Mouse (Mus musculus) kidney, adult 18-20 months (tissue): ENCODE measurements around the gene Sgms1.
"Not testable (repeated sequence)": the region's sequence is repeated elsewhere in the genome, so short reads cannot be mapped to it uniquely, and the experiment has no call there.

Source experiments
- DNase-seq: peaks from one replicate; pipeline ENCODE4 v3.0.0; 2021

Gene Sgms1

DNA sequence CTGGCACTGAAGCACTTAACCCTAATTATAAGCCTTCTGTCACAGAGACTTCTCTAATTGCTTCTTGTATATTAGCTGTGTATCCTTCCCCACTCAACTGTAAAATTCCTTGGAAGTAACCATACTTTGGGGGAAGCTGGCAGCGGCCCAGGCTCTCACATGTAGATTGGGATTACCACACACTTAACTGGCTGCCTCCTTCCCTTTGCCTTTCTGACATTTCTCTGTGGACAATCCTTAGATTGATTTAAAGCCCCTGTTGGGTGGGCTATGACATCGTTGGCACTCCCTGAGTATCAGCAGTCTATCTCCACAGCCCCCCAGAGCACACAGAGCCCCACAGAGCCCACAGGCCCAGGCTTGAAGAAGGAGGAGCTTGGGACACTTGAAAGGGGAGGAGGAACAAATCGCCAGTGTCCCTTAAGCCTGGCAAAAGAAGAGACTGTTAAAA is 8.0 kb downstream of the Sgms1 start:
- DNase-seq: no peak

DNA sequence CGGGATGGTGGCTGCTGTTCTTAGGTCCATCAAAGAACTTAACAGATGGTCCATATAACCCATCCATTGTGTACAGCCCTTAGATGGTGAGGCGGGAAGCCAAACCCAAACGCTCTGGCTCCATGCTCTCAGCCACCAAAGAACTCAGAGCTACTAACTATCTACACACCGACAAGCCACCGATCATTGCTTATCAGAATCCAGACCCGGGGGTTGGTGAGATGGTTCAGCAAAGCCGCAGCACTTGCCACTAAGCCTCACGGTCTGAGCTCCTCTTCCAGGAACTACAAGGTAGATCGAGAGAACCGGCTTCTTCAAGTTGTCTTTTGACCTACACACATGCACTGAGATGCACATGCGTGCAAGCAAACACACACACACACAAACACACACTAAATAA is 8.8 kb downstream of the Sgms1 start:
- DNase-seq: no peak

DNA sequence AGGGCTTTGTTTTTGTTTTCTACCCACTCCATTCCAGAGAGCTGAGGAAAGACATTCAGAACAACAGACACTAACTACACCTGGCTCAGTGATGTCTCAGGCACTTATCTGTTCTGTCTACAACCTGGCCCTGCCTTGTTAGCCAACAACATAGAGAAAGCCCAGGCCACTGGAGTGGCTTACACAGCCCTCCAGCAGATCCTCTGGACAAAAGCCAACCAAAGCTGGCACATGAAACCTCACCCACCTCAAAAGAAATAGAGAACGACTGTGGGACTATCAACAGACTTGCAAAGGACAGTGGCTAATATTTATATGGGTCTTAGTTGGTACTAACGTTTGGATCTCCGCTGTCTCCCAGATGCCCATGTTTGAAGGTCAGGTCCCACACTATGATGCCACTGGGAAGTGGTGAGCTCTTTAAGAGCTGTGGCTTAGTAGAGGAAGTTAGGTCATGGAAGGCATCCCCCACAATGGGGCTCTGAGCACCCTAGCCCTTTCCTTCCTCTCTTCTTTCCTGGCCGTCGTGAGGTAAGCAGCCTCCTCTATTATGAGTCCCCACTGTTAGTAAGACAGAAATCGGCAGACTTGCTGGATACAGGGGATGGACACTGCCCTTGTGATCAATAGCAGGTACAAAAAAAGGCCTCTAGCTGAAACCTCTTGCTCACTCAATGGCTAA is 10.1 kb downstream of the Sgms1 start:
- no peak for DNase-seq

DNA sequence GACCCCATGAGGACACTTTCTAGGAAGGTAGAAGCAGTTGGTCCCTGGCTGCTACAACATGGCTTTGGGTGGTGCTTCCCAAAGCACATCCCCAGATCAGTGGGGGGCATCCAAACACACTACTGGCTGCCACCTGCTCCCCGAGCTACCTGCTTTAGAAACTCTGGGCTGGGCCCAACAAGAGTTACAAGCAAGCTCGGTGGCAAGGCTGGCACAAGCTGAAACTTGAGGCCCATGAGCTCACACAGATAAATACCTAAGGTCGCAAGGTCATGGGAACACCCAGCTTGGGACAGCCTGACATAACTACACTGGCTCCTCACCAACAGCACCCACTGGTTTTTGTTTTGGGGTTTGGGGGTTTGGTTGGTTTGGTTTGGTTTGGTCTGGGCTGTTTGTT is 10.9 kb downstream of the Sgms1 start:
- DNase-seq: no peak

DNA sequence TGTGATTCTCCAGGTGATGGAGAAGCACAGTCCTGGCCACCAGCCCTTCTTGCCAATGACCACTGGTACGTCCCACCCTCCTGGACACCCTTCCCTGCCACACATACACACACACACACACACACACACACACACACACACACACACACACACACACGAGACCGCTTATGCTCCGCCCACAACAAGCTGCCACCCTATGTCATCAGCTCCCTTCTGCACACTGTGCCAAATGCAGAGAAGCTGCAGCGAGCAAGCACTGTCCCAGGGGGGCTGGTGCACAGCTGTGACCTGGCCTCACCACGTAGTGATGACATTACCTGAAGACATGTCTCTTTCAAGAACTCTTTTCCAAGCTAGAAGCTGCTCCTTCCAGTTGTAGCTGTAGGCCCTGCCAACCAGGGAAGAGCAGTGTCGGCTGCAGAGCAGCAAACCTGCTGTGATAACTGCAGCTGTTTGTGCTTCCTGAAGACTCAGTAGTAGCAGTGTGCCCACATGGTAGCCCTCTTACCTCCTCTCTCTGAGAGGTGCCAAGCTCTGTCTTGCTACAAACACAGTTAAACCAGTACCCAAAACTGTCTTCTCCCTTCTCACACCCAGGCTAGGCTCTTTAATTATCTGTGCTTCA is 11.7 kb downstream of the Sgms1 start:
- DNase-seq: no peak

DNA sequence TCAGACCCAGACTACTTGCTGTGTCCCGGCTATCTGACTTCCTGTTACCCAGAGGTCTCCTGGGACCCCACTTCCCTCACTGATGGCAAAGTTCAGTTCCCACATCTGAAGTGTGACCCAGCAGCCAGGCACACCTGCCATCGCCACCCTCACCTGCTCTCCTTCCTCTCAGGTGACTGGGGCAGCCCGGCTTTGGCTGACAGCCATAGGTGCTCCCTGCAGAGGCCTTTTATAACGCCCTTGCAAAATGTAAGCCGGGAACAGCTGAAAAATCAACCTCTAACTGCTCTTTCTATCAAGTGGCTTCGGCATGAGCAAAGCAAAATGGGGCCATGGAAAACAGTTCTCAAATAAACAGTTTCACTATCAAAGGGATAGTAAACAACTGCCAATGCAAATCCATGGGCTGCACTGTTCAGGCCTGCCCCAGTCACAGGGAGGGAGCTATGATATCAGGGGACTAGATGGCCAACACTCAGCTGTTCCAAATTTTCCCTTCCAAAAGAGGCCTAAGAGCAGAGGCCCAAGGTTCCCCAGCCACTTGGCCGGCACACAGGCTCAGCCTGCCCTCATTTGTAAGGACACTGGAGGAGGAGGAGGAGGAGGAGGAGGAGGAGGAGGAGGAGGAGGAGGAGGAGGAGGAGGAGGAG is 12.5 kb downstream of the Sgms1 start:
- DNase-seq: no peak

DNA sequence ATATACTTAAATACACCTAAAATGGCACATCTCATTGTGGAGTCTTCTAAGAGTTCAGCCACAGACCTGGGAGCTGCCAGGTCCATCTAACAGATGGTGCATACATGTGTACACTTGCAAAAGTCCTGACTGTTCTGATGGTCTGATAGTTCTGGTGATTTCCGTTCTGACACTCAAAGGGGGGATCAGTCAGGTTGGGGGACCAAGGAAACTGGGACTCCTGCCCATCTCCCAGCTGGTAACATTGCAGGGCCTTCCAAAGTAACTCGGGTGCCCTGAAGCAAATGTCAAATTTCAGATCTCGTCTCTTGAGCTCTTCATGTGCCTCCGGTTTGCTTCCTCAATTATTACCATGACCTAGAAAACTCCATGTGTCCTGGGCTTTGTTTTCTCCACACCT is 13.5 kb downstream of the Sgms1 start:
- DNase-seq: no peak

DNA sequence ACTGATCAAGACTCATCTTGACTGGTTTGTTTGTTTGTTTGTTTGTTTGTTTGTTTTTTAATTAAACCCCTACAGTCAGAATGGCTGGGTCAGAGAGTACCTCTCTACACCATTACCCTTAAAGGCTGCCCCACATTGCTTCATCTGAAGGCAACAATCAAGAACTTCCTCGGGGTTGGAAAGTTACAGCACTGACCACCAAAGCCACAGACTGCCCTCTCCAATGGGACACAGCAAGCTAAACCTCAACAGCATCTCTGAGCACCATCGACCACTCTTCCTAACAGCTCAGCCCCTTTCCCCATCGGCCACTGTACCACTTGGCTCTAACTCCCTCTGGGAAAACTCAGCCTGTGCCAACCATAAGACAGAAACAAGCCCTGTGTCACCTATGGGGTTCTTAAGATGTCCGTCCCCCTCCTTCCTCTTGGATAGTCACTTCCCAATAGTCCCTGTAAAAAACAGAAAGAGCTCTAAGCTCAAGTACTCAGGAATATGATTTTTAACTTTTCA is 14.0 kb downstream of the Sgms1 start:
- DNase-seq: no peak

DNA sequence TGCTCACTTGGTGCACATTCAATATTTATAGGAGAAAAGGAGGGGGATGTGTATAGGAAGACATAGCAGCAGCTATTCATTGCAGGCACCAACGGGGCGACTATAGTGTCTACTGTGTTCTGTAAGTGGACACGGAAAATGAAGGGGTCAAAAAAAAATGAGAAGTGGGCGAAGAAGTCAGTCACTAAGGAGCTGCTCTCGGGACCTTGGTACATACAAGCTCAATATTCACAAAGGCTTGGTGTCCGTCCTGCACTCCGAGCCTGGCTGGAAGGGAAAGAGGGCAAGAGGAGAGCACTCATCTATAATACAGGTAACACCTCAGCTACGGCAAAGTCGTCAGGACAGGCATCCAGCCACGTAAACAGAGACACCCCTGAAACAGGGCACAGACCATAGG is 14.8 kb downstream of the Sgms1 start:
- no peak for DNase-seq

DNA sequence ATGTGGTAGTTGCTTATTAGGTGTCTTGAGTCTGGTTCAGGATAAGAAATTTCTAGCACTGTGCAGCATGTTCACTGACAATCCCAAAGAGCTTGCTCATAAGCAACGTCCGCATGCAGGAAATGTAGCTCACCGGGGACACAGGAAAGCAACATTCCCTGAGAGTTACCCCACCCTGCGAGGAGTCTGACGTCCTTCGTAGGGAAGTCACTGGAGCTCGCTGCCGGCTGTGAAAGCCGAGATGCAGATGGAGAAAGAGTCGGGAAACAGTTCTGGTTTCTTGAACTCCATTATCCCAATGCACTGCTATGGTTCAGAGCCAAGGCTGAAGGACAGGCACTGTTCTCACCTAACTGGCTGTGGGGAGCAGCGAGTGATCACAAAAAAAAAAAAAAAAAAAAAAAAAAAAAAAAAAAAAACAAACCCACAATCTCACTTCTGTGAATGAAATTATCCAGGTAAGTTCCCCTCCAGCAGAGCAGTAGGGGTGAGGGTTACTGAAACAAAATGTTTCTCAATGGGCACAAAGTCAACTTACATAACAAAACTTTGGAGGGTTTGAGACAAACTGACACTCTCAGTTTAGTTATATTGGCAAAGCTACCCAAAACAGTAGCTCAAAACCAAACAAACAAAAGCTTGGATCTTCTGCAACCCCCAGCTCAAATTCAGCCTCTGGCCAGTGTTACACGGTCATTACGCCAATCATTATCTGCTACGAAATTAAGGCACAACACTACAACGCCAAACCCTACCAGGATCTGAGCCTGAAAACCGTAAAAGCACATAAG is 15.5 kb downstream of the Sgms1 start:
- DNase-seq: peak; percentile 47

DNA sequence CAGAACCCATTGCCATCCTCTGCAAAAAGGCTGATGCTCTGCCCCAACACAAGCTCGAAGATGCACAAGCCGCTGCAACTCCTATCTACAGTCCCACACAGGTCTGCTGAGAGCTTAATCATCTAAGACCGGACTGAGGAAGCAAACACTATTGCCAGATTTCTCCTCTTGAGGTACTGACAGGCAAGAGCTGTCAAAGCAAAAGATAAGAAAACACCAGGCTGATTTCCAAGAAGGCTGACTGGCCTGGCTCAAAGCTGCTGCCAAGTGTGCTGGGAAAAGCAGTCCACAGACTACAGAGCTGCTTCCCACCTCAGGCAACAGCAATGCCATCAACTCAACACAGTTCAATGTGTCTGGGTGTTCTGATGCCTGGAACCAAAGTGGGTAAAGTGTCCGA is 17.1 kb downstream of the Sgms1 start:
- DNase-seq: no peak

DNA sequence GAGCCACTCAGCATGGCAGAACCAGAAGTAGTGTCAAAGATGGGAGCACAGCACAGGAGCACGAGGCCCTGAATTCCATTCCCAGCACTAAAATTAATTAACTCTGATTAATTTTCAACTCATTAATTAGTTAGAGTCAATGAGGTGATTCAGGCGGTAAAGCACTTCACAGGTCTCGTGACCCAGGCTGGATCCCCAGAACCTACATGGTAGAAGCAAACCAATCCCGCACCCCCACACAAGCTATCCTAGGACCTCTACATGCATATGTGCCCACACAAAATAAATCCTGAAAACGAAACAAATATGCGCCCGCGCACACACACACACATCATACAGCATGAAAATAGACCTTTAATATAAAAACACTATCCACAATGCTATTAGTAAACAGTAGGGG is 22.2 kb downstream of the Sgms1 start:
- no peak for DNase-seq

DNA sequence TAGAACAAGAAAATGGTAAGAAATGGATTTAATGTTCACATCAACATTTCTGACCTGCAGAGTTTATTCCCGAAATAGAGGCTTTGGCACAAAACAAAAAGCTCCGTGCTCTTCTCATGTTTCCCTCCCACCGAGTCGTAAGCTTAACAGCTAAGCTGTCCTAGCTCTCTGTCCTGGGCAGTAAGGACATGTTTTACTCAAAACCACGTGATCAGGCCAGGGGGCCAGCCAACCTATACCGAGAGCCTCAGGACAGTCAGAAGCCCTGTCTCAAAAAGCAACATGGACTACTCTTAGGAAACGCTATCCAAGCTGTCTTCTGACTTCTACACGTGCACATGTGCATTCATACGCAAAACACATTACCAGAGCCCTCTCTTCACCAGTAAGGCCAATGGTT is 23.1 kb downstream of the Sgms1 start:
- no peak for DNase-seq

DNA sequence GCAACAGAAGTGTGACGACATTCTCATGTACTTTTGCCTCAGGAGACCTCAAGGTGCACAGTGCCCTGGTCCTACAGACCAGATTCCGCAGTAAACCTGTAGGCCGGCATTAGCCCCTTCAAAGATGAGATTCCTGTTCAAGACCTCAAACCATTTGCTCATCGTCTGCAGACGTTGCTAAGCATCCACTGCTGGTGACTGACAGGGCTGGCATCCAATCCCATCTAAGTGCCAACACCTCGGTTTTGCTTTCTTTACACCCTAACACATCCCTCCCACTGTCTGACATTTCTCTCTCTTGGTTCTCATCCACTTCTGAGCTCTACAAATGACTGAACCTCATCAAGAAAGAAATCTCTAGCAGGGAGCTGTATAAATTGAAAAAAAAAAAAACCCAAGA is 24.4 kb downstream of the Sgms1 start:
- no peak for DNase-seq

DNA sequence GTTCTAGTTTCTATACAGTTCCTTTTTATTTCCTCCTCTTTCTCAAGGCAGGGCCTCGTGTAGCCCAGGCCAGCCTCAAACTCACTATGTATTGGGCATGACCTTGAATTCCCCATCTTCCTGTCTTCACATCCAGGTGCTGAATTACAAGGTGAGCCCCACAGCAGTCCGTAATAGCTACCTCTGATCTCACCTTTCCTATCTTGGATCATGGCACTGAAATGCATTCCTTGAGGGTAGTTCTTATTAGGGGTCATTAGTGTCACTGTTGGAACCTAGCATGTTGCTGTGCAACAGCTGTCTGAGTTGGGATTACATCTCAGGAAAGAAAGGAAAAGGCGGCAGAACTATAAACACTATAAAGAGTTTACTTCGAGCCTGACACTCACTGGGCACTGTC is 25.9 kb downstream of the Sgms1 start:
- peak; percentile 1 for DNase-seq

DNA sequence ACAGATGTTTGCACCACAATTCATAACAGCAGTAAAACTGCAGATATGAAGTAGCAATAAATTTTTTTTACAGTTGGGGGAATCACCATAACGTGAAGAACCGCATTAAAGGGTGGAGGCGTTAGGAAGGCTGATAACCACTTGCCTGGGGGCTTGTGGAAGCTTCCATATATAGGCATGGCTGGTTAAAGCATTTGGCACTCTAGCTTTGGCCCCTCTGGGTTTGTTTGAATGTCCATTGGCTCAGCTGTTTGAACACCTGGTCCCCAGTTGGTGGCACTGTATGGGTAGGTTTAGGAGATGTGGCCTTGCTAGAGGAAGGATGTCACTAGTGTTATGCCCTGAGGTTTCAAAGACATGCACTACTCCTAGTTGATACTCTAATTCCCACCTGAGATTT is 27.0 kb downstream of the Sgms1 start:
- DNase-seq: peak; percentile 3

DNA sequence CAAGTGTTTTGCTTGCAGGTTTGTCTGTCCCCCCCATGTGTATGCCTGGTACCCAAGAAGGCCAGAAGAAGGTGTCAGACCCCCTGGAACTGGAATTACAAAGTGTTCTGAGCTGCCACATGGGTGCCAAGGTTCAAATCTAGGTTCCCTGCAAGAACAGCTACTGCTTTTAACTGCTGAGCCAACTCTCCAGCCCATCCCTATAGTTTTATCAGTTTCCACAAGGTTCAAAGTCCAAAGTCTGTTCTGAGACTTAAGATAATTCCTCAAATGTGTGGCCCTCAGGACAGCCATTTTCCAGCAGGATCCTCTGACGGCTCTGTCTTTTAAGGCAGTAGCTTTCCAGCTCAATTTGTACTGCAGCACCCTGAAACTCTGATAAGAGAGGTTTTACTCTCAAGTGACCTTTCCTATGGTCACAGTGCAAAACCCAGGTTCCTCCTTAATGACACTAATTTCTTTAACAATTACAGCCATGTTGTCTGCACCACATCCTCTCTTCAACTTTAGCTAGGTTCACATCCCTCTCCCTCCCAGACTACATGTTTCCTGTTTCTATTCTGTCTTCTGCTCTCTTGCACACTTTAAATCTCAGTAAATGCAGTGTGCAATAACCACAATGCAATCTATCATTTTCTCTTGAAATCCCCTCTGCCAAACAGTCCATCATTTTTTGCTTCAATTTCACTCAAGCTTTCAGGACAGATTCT is 28.4 kb downstream of the Sgms1 start:
- no peak for DNase-seq

DNA sequence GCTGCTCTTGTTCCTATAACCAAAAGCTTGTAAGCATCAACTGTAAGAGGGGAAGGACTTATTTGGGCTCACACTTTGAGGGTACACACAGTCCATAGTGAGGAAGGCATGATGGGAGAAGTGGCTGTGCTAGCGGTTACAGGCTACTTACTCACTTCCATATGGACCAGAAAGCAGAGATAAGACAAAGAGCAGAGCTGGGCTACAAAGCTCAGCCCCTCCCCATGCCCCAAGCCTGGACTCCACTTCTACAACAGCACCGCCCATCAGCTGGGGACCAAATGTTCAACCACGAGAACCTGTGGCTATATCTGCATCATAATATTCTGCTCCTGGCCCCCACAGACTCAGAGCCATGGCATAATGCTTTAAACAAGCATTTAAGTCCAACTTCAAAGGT is 29.0 kb downstream of the Sgms1 start:
- DNase-seq: no peak

DNA sequence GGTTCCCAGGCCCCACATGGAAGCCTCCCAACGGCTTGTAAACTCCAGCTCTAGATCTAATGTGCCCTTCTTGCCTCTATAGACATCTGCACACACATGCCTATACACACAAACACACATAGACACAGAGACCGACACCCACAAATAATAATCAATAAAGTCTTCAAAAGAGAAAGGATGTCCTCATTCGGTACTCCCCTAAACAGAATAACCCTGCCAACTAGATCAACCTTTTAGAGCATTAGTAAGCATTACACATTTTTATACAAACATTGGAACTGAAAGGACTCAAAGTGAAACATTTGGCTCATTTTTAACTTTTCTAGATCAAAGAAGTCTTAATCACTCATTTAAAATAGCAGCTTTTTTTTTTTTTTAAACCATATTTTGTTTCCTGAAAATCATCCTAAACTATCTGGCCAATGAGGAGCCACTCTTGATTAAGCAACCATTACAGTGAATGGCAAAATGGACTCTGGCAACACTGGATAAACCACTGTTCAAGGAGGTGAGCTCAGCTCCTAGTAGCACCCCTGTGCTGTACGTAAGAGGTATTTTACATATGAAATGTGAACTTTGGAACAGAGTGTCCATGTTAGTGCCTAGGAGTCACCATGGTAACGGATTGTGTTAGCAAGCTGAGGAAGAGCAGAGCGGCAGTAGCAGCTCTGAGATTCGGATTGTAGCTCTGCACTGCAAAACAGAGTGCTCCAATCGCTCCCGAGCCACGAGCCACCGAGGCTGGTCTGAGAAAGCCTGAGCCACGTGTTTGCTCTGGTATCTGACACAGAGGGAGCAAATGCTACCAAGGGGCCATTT is 30.6 kb downstream of the Sgms1 start:
- no peak for DNase-seq

DNA sequence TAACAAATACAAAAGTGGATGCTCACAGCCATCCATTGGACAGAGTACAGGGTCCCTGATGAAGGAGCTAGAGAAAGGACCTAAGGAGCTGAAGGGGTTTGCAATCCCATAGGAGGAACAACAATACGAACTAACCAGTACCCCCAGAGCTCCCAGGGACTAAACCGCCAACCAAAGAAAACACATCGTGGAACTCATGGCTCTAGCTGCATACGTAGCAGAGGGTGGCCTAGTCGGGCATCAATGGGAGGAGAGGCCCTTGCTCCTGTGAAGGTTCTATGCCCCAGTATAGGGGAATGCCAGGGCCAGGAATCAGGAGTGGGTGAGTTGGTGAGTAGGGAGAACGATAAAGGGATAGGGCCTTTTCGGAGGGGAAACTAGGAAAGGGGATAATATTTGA is 31.5 kb downstream of the Sgms1 start:
- not testable (repeated sequence) for DNase-seq

DNA sequence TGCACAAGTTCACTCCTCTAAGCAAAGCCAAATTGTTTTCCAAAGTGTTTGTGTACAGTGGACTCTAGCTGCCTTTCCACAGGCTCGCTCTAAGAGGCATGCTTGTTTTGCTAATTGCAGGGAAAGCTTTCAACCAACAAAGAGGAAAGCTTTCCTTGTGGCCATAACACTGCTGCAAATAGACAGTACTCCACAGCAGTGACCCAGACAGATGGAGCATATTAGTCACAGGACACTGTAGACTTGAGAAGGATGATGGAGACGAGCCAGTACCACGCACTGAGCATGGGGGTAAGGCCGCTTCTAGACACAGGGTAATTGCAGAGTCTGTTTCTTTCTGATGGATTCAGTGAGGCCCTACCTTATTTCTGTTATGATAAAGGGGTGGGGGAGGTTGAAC is 33.3 kb downstream of the Sgms1 start:
- DNase-seq: no peak

DNA sequence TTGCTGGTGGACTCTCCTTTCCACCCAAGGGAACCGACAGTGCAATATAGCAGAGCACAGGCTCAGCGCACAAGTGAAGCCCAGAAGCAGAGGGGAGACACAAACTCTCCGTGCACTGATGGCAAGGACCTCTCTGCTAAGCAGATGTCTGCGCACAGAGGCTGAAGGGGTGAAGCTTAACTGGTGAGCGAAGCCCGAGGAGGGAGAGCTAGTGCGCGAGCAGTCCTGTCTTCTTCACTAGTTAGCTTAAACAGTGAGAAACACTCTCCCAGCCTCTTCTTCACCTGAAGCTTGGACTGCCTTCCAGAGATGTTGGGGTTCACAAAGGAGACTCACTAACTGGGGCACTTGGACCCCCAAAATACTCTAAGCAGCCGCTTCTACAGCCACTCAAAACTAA is 36.1 kb downstream of the Sgms1 start:
- DNase-seq: no peak
